Mouse (Mus musculus) ZHBTc4 (cell line): Measurements from ENCODE around the gene Tmco3.

Source experiments
- DNase-seq: peaks from one replicate; pipeline ENCODE4 v3.0.0-alpha.2; 2011; ENCODE audit warnings: low read depth, low spot score

Tmco3 gene

GRCm38 (mm10) chr8:13287692-13288623 is at the start of gene Tmco3, which contains the start of gene Dcun1d2:
Gene Tmco3 (plus strand): TSS chr8:13288190.
Gene Dcun1d2 (minus strand): TSS chr8:13288131.
- peak; percentile 98 for DNase-seq

DNA sequence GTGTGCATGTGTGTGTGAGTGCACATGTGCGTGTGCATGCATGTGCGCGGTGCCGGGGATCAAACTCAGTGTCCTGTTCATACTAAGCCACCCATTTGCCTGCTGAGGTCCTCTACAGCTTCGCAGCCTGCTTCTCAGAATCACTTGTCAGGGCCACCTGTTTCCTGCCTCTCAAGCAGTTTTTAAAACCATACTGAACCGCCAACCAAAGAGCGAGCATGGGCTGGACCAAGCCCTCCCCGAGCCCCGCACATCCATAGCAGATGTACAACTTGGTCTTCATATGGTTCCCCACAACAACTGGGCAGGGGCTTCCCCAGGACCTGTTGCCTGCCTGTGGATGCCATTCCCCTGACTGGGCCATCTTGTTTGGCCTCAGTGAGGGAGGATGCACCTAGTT is 47.9 kb upstream of the Tmco3 start:
- DNase-seq = no peak

DNA sequence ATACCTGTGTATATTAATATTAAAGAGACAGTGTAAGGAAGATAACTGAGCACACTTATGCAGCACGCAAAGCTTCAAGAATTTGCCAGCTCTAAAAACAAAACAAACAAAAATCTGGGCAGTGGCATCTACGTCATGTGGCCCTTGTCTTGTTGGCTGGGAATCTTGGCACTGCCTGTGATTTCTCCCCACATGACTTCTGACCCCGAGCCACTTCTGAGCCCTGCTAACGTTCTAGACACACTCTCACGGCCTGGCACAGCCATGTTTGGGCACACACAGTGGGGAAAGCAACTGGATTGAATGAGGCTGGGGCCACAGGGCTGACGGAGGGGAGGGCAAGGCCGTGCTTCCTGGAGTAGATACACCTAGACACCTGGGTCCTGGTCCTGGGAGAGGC is 47.3 kb upstream of the Tmco3 start:
- no peak for DNase-seq

GRCm38 (mm10) chr8:13242985-13243870 is 44.8 kb upstream of the Tmco3 start:
- no peak for DNase-seq

GRCm38 (mm10) chr8:13244343-13244880 is 43.6 kb upstream of the Tmco3 start:
- DNase-seq = no peak

DNA sequence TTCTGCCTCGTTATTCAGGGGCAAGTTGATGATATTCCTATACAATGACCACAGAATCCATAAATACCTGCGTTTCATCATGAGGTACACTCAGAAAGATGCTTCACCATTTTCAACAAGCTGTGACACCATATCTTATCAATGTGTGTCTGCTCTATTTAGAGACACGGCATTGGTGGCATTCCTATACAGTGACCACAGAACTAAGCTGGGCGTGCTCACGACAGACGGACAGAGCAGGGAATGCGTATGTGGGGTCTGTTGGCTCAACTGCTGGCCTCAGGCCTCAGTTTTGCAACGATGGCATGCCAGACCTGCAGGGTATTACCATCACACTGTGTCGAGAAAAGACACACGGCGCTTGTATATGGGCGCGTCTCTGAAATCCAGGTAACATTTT is 35.2 kb upstream of the Tmco3 start:
- DNase-seq = no peak

DNA sequence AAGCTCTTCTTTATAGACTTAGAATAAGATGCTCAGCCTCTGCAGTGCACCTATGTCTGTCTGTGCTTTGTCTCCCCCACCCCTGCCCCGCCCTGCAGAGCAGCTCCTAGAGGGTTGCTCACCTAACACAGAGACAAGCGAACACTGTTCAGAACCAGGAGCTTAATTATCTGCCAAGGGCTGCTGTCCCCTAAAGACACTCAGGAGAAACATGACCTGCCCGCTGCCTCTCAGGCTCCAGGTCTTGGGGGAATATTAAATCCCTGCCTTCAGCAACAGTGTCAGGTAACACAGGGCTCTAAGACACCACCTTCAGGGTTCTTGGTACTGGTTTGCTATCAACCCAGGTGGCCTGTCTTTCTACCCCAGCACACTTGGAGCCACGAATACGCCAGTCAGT is 34.6 kb upstream of the Tmco3 start:
- no peak for DNase-seq

- DNase-seq = peak; percentile 90
Measured at GRCm38 (mm10) chr8:13254019-13254418, 34.0 kb upstream of the Tmco3 start, which contains the start of gene Adprhl1. Gene Adprhl1 (minus strand): TSS chr8:13254162.

DNA sequence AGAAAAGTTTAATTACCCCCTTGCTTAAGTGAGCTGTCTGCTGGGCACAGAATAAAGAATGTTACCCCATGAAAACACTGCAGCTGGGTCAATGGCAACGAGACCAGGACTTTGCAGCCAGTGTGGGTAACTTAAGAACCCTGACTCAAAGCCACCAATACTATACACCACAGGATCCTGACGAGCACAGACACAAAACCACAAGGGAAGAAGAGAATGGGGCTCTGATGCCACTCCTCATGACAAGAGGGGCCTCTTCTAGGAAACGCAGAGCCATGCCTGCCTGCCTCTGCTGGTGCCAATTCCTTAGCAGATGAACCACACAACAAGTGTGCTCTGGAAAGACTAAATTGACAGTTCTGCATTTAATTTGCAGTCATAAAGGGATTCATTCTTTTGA is 24.6 kb upstream of the Tmco3 start:
- DNase-seq = no peak

DNA sequence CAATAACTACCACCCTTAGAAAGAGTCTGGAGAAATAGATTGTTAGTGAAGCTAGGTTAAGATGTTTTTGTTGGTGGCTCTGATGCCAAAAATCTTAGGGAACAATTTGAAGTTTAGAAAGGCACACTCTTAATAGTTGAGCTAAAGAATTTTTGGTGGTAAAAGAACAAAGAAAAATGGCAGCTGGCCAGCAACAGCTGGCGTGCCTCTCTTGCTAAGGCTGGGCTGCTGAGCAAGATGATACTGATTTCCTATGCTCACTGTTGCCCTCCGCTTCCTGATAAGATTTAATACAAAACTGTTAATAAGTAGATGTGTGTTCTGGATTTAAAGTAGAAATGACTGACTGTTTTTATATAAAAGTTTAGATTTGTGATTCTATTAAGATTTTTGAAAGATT is 20.4 kb upstream of the Tmco3 start:
- no peak for DNase-seq

DNA sequence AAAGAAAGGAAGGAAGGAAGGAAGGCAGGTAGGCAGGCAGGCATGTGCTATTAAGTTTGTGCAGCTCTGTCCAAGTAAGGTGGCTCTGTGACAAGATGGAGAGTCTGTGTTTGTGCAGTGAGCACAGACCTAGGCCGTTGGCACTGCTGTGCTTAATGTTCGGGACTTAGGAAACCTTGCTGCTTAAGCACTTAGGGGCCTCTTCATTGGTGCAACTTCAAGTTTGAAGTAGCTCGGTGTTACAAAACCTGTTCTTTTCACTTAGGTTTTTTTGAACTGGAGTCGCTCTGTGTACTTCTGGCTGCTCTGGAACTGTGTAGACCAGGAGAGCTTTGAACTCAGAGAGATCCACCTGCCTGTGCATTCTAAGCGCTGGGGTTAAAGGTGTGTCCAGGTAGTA is 15.2 kb upstream of the Tmco3 start:
- DNase-seq = no peak

- DNase-seq = no peak
Measured at GRCm38 (mm10) chr8:13276941-13277447, 11.0 kb upstream of the Tmco3 start.

- peak; percentile 67 for DNase-seq
Measured at GRCm38 (mm10) chr8:13283200-13283599, 4.8 kb upstream of the Tmco3 start.

DNA sequence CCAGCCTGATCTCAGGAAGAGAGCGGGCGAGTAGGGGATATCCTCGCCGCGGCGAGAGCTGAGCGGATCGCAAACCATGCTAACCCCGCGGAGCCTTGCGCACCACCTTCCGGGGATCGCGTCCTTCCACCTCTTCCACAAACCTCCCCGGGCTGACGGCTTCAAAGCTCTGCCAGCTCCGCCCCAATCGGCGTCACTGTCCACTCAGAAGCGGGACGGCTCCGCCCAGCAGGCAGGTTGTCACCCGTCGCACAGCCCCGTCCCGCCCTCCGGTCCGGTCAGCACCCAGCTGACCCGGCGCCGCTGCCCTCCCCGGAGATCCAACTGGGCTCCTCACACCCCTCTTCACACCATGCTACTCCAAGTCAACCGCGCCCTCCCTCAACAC is 692 bp upstream of the Tmco3 start:
- peak; percentile 78 for DNase-seq

- no peak for DNase-seq
Measured at GRCm38 (mm10) chr8:13288646-13289045, 656 bp downstream of the Tmco3 start.

DNA sequence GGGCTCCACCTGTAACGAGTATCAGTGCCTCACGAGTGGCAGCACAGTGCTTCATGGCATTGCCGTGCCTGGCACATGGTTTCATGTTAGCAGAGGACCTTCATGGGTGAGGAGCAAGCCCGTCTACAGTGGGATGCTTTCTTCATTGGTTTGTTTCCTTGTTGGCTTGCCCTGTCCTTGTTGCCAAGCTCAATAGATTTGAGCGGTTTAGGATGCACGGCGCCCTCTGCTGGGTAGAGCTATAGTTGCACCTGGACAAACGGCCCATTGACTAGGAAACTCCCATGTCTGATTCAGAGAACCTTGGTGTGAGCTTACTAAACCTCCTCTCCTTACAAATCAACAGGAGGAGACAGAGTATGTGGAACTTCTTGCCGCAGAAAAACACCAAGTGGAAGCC is 4.4 kb downstream of the Tmco3 start:
- peak; percentile 92 for DNase-seq

DNA sequence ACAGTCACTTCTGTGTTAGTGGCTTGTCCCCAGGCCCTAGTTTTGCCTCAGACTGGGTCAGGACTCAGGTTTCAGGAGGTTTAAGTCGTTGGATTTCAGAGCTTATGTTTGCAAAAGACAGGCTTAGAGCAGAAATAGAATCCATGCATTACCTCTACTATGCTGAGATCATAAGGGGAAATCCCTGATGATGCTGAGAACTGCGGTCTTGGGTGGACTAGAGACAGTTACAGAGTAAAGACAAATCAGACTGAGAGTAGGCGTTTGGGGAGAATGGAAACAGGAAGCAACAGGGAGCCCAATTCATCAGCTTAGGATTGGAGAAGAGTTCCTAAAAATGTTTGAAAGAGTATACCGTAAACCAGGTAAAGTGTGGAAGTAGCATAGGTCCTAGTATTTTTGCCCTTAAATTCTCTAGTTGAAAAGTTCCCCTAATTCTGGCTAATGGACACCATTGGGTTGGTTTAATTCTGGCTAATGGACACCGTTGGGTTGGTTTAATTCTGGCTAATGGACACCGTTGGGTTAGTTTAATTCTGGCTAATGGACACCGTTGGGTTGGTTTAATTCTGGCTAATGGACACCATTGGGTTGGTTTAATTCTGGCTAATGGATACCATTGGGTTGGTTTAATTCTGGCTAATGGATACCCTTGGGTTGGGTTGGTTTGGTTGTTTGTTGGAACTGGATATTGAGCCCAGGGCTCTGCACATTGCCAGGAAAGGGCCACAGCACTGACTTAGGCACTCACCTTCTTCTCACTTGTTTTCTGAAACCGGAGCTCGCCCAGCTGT is 5.9 kb downstream of the Tmco3 start:
- no peak for DNase-seq

DNA sequence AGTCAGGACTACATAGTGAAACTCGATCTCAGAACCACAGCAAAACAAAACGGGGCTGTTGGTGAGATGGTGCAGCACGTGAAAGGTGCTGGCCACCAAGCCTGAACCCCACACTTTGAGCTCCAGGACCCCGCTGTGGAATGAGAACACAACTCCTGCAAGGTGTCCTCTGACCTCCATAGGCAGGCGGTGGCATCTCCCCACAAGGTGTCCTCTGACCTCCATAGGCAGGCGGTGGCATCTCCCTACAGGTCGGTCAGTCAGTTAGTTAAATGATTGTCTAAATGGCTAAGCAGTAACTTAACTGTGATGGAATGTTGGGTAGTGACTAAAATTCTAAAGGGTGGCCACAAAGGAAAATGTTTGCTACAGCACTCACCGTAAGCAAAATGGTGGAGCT is 11.6 kb downstream of the Tmco3 start:
- no peak for DNase-seq

GRCm38 (mm10) chr8:13301036-13301435 is 13.0 kb downstream of the Tmco3 start:
- DNase-seq = no peak

GRCm38 (mm10) chr8:13305459-13305858 is 17.5 kb downstream of the Tmco3 start:
- no peak for DNase-seq

GRCm38 (mm10) chr8:13305884-13306283 is 17.9 kb downstream of the Tmco3 start:
- peak; percentile 80 for DNase-seq
